Mouse (Mus musculus) thymus, postnatal 25 days (tissue): ENCODE measurements around the gene Prpf6.
A peak's percentile ranks its signal among the peaks of the same experiment; 100 is the strongest.

Source experiments
- DNase-seq: peaks from one replicate; pipeline ENCODE4 v3.0.0; 2022

The Prpf6 gene

GRCm38 (mm10) chr2:181591528-181592085 lies at the start of gene Prpf6:
TSS of gene Prpf6 (plus strand) at chr2:181591868.
- DNase-seq = peak; percentile 54

DNA sequence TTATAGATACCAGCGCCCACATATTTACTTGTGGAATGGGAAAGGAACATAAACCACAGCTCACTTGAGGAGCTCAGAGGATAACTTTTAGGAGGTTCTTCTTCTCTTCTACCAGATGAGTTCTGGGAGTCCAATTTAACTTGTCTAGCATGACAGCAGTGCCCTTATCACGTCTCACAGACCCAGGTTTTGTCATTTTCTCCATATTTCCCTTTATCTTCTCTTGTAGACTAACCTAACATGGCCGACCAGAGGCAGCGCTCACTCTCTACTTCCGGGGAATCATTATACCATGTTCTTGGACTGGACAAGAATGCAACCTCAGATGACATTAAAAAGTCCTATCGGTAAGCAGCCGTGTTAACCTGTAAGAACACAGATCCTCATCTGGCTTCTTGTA lies 45.5 kb upstream of the Prpf6 start:
- DNase-seq = no peak

GRCm38 (mm10) chr2:181548227-181548626 lies 43.4 kb upstream of the Prpf6 start:
- no peak for DNase-seq

DNA sequence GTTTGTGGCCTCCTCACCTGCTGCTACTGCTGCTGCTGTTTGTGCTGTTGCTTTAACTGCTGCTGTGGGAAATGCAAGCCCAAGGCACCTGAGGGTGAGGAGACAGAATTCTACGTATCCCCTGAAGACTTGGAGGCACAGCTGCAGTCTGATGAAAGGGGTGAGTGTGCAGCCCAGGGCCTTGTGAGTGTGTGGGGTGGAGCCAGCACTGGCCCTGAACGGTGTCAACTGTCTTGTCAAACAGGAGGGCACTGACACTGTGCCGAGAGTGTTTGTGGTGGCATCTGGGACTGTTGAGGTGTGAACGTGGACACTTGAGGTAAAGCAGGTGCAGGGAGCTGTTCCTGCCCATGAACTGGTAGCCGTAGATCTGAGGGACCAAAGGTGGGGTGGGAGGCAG lies 43.0 kb upstream of the Prpf6 start:
- DNase-seq = no peak

DNA sequence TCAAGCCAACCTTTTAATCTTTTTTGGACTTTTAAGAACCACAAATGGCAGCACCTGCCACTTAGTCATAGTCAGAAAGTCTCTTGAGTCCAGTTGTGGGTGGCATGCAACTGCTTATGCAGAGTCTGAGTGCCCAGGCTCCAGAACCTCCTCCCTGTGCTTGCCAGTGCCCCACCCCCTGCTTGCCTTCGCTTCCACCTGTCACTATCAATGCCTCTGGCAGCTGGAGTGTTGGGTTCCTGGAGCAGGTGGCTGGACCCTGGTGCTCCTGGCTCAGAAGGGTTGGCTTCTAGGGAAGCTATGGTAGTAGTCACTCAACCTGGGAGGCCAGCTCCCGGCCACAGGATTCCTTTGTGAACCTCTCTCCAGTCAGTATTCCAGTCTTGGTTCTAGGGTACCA lies 41.4 kb upstream of the Prpf6 start:
- no peak for DNase-seq

DNA sequence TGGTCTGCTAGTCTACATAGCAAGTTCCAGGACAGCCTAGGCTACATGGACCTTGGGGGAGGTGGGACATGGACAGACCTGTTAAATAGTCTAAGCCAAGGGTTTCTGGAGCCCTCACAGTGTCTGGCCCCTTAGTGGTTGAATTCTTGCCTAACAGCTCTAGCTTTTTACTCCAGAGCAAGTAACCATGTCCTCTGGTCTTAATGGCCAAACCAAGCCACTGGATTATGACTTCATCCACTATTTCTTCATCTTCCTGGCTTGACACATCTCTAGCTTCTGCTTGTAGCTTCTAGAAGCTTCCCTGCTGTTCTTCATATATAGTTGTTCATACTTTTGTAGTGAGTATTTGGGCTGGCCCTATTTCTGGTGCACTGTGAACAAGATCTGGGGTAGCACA lies 37.9 kb upstream of the Prpf6 start:
- DNase-seq = no peak

DNA sequence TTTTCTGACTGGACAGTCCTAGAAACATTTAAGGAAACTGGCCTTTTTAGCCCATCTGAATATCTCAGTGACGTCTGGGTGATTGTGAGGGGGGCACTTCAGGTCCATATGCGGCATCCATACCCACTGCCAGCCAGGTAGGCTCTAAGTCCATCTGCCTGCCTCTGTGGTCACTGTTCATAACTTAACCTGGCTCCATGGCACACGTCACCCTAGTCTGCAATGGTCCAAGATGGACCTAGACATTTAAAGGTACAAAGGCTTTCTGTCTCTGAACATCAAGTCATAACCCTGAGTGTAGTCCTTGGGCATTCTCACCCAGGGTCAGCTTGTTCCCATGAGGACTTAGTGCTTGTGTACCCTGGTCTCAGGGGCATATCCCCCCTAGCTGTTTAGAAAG lies 24.3 kb upstream of the Prpf6 start:
- no peak for DNase-seq

DNA sequence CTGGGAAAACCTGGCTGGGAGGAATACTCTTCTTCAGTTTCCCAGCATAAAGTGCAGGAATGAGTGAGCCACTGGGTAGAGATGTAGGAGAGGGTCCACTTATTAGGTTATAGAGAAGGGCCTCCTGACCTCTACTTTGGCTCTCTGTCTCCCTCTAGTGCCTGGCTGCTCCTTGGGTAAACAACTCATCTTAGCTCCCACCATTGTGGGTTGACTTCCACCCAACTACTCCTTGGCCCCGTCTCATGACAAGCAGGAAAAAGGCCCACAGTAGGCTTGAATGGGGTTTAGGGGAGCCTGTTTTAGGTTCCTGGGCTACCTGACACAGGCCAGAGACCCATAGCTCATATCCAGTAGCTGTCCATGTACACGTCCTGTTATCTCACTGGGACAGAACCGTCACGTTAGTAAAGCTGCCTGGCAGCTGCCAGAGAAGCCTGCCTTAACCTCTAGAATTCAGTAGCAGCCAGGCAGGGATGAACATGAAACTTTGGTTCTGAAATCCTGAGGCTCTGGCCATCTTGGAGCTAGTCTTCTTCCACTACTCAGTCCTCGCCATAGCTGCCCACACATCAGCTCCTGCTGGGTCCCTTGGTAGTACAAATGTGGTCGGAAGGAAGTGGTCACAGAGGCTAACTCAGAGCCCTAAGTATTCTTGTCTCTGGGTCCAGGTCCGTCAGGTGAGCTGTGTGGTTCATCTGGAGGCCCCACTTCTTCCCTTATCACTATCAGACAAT lies 23.2 kb upstream of the Prpf6 start:
- peak; percentile 53 for DNase-seq

DNA sequence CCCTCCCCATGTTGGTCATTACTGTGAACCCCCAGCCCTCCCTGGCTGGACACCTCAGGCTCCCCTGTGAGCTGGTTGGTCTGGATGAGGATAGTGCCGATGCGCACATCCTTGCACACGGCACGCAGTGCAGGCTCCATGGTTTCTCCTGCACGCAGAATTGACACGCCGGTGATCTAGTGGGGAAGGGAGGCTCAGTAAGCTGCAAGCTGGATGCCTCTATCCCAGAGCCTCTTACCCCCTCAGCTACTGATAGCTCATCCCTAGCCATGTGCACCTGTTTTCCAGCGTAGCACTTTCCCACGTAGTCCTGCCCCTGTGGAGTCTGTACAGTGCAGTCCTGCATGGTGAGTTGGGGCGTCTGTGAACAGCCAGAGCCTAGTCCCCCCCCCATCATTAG lies 21.8 kb upstream of the Prpf6 start:
- no peak for DNase-seq

DNA sequence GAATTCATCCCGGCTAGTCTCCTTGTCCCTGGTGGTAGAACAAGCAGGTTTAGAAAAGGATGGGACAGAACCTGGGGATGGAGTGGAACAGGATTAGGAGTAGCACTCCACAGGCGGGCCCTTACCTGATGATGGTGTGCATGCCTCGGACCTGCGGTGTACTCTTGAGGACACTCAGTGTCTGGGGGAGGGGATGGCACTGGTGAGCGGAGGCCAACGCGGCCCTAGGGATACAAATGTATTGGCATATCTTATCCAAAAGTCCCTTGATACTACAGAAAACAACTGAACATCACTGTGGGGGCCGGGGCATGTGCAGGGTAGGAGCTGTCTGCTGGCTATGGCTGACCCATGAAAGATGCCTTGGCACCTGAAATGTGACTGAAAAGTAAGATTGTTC lies 21.3 kb upstream of the Prpf6 start:
- DNase-seq = no peak

DNA sequence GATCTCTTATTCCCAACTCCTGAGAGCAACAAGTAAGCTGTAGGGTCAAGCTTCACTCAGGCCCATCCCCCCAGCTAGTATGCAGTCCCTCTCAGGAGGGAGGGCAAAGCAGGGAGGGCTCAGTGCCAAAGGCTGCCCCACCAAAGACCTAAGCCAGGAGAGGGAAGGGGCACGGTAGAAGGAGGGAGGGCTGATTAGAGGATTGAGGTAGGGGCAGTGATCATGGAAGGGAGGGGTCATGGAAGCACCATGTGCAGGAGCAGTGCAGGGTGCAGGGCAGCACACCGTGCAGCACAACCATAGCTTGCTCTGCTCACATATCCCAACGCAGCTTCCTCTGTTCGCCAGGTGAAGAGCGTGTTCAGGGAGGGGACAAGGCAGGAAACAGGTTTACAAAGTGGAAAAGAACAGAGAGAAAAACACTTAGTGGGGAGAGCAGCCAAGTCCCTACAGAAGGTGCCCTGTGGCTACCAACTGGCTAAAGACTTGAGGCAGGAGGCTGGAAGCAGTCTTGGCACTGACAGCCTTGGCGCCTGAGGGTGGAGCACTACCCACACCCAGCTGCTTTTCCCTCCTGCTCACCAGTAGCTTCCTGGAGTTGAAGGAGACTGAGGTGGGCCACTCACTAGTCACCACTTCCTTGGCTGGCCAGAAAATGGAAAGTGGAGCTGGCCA lies 20.6 kb upstream of the Prpf6 start:
- no peak for DNase-seq

- DNase-seq = no peak
These were observed 19.6 kb upstream of the Prpf6 start for GRCm38 (mm10) chr2:181571941-181572670.

GRCm38 (mm10) chr2:181572921-181573920 lies 18.4 kb upstream of the Prpf6 start:
- DNase-seq = no peak

DNA sequence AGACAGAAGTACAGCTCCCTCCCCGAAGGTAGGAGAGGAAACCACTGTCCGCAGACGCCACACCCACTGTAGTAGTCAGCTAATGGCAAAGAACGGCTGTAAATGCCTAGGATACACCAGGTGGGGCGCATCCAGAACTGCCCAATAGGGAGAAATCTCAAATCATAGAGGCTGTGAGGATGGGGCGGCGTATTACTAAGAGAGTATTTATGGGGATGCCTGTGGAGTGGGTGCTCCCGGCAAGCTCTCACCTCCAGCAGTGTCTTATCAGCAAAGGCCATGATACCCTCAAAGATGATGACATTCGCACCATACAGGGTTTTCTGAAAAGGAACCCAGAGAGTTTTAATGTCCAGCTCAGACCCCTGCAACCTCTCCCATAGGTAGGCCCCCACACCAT lies 17.7 kb upstream of the Prpf6 start:
- DNase-seq = no peak

GRCm38 (mm10) chr2:181574921-181575545 lies 16.6 kb upstream of the Prpf6 start:
- no peak for DNase-seq

DNA sequence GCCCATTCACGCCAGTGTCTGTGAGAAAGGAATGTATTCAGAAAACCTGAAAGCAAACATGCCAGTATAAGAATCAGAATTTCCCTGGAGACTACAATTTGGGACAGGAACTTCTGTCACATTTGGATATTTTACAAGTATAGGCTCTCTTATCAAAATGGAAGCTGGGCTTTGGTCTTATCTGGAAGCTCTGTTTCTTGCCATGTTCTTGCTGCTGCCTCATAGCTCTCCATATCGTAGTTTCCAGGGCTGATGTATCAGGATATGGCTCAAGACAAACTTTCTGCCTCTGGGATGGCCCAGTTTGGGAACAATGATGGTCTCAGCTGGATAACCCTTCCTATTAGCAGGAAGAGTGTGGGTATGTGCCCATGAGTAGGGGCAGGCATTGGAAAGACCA lies 15.1 kb upstream of the Prpf6 start:
- no peak for DNase-seq

- DNase-seq = no peak
These were observed 14.5 kb upstream of the Prpf6 start for GRCm38 (mm10) chr2:181577126-181577525.

GRCm38 (mm10) chr2:181577981-181578581 lies 13.6 kb upstream of the Prpf6 start:
- no peak for DNase-seq

- no peak for DNase-seq
These were observed 12.7 kb upstream of the Prpf6 start for GRCm38 (mm10) chr2:181578790-181579618.

GRCm38 (mm10) chr2:181579681-181580080 lies 12.0 kb upstream of the Prpf6 start:
- DNase-seq = no peak
